Mouse (Mus musculus) thymus, adult 18-20 months (tissue): ENCODE measurements around the gene Tomm22.
"Not testable (repeated sequence)": the region's sequence is repeated elsewhere in the genome, so short reads cannot be mapped to it uniquely, and the experiment has no call there.

Source experiments
- DNase-seq, 2 experiments: peaks; one replicate each; pipeline ENCODE4 v3.0.0; 2022; ENCODE audit warnings: mixed read lengths in 2 of 2

Tomm22 gene

DNA sequence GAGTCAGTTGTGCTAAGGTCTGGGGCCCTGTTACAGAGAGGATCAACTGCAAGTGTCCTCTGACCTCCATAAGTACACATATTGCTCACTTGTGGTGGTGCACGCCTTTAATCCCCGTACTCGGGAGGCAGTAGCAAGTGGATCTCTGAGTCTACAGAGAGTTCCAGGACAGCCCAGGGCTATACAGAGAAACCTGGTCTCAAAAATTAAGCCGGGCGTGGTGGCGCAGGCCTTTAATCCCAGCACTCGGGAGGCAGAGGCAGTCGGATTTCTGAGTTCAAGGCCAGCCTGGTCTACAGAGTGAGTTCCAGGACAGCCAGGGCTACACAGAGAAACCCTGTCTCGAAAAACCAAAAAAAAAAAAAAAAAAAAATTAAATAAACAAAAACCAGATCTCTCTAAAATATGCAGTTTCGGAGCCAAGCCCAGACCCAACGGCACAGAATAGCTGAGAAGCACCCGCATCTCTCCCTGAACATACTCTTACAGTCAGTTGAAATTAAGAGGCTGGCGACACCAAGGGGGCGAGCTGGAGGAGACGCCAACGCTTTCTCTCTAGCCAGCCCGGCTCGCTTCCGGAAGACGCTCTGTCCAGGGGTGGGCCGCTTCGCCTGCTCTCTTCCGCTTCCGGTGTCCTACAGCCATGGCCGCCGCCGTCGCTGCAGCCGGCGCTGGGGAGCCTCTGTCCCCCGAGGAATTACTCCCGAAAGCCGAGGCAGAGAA, at the start of gene Tomm22:
TSS of gene Tomm22 (plus strand) at position 613 of the 723 bp plus-strand sequence.
- peak; percentile 84 to 86 for DNase-seq

GRCm38 (mm10) chr15:79630471-79630870, 40.2 kb upstream of the Tomm22 start:
- DNase-seq, result no peak

GRCm38 (mm10) chr15:79641135-79641817, 29.4 kb upstream of the Tomm22 start:
- DNase-seq, result no peak

DNA sequence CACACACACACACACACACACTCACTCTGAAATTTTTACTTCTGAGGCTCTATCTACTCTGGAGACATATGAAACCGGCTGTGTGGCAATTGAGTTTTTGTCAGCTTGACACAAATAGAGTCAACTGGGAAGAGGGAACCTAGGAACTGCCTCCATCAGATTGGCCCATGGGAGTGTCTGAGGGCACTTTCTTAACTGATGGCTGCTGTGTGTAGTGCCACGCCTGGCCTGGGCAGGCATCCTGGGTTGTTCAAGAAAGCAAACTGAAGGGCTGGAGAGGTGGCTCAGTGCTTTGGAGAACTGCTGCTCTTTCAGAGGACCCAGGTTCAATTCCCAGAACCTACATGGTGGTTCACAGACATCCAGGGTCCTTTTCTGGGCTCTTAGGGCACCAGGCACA, 25.2 kb upstream of the Tomm22 start:
- no peak for DNase-seq

GRCm38 (mm10) chr15:79648130-79648529, 22.5 kb upstream of the Tomm22 start:
- DNase-seq, result no peak

DNA sequence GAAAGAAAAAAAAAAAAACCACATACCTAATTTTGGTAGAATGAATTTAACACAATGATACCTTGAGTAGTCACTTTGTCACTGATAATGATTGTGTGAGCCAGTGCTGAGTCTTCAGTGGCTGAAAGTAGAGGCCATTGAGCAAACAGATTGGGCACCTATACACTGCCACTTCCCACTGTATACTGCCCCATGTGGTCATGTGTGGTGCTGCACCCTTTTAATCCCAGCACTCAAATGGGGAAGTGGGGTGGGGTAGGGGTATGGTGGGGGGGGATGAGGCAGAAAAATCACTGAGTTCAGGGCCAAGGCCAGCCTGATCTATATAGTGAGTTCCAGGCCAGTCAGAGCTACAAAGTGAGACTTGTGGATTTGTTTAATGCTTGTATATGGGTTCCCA, 20.1 kb upstream of the Tomm22 start:
- DNase-seq, result peak in 1 of 2 experiments; percentile 13

- DNase-seq, result no peak
Observed at GRCm38 (mm10) chr15:79651481-79651880, 19.2 kb upstream of the Tomm22 start.

DNA sequence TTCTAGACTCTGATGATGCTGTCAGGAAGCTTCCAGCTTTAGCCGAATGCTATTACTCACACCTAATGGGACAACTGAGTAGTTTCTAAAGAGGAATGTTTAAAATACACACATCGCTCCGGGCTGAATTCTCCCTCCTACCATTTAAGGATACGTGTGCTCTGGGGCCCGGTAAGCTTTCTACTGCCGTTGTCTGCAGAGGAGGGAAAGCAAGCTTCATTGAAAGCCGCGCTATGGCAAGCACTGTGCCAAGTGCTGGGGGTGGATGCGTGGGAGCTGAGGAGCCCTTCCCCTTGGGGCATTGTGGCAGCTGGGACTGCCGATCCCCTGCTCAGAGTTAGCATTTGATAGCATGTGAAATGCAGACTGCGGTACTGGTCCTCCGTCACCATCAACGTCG, 14.2 kb upstream of the Tomm22 start:
- no peak for DNase-seq

DNA sequence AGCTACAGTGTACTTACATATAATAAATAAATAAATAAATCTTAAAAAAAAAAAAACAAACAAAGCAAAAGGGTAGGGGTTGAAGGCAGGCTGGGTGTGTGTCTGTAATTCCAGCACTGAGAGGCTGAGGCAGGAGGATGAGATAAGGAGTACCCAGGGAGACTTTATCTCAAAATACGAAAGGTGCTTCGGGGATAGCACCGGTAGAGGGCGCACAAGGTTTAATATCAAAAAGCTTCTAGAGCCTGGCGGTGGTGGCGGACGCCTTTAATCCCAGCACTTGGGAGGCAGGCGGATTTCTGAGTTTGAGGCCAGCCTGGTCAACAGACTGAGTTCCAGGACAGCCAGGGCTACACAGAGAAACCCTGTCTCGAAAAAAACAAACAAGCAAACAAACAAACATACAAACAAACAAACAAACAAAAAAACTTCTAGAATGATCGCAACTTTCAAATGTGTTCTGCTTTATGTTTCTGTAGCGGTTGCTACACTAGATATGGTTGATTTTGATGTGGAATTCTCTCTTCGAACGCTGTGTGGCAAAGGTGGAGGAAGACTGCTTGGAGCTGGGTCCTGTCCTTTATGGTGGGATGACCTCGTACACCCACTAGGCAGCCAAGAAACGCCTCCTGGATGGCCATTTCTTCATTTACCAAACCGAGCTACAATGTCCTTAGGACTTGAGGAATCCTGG, 12.7 kb upstream of the Tomm22 start:
- peak; percentile 59 to 72 for DNase-seq

- DNase-seq, result peak; percentile 86 to 90
Observed at GRCm38 (mm10) chr15:79658531-79659375, 11.9 kb upstream of the Tomm22 start, which contains the start of the genes Fam227a and Cby1. Fam227a (minus strand) TSS chr15:79658956. Cby1 (plus strand) TSS chr15:79659199.

DNA sequence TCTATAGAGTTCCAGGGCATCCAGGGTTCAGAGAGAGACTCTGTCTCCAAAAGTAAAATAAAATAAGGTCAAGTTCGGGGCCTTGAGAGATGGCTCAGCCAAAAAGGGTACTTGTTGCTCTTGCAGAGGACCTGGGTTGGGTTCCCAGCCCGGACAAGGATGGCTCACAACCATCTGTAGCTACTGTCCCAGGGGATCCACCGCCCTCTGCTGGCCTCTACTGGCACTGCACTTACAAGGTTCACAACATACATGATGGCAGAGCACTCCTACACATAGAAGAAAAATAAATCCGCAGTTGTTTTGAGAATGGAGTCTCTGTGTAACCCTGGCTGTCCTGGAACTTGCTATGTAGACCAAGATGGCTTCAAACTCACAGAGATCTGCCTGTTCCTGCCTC, 8.8 kb upstream of the Tomm22 start:
- DNase-seq, result peak in 1 of 2 experiments; percentile 30

- no peak for DNase-seq
Observed at GRCm38 (mm10) chr15:79664666-79665065, 6.0 kb upstream of the Tomm22 start.

GRCm38 (mm10) chr15:79669195-79669594, 1.5 kb upstream of the Tomm22 start:
- DNase-seq, result no peak

GRCm38 (mm10) chr15:79670972-79671299, 275 bp downstream of the Tomm22 start:
- DNase-seq, result no peak

- not testable (repeated sequence) for DNase-seq
Observed at GRCm38 (mm10) chr15:79671828-79672348, 1.2 kb downstream of the Tomm22 start.

DNA sequence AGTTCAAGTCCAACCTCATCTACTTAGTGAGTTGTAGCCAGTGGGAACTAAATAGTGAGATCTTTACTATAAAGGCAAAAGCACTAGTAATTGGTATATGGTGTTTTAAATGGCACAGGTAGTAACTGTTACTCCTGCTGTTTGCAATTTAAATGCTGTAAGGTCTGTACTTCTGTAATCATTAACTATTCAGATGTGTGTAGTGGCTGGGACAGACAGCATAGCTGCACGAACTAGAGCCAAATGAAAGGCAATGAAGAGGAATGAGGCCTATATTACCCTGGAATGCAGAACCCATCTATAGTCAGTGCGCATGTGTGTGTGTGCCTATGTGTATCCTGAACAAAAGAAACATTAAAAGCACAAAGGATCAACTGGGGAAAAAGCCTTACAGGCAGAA, 7.3 kb downstream of the Tomm22 start:
- DNase-seq, result no peak

DNA sequence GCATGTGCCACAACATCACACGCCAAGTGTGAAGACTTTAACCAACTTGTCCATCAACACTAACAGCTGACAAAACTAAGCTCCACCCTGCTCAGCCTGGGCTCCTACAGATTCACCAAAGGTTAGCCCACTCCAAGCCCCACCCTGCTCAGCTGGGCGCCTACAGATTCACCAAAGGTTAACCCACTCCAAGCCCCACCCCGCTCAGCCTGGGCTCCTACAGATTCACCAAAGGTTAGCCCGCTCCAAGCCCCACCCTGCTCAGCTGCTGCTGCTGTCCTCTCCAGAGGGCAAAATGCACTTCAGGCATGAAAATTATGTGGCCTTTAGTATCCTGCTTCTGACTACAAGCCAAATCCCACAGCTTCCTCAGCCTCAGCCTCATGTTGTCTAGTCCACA, 11.3 kb downstream of the Tomm22 start:
- no peak for DNase-seq

GRCm38 (mm10) chr15:79683146-79683545, 12.5 kb downstream of the Tomm22 start:
- no peak for DNase-seq

DNA sequence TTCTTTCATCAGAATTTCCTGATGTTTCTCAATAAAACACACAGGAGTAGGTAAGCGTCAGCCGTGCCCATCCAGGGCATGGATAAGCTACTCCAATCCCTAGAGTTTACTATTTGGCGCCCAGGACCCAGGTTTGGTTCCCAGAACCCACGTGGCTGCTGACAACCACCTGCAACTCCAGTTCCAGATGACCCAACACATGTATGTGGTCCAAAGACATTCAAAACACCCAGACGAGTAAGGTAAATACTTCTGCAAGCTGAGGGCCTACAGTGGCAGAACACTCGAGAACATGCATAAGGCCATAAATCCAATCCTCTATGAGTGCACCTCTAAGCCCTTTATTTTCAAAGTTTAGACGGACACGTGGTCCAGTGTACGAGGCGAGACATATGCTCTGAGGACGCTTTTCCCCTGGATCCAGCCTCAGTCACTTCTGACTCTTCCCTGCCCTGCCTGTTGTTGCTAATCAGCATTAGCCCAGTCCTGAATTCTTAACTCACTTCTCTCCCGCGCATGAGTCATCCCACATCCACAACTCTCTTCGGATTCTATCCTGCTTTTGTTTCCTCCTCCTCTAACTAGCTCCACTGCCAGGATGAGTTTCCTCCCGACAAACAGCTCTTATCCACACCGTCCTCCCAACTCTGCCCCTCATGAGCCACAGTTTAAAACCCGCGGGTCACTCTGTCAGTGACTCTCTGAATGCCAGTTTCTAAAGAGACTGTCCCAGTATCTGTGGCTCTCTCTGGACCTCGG, 13.2 kb downstream of the Tomm22 start:
- no peak for DNase-seq

DNA sequence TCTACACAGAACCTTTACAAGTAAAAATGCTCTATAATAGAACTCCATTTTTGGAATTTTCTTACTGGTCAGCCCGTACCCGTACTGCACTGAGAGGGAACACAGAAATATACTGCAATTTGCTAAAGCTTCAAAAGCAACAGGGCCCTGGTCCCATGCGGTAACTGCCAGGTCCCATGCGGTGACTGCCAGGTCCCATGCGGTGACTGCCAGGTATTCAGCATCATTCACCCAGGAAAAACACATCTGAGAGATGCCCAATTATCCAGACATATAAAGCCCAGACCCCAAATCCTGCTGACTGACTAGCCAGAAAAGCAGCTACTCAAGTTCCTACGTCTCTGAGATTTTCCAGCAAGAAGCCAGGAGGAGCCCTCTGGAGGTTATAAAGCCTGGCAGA, 14.0 kb downstream of the Tomm22 start:
- DNase-seq, result no peak

DNA sequence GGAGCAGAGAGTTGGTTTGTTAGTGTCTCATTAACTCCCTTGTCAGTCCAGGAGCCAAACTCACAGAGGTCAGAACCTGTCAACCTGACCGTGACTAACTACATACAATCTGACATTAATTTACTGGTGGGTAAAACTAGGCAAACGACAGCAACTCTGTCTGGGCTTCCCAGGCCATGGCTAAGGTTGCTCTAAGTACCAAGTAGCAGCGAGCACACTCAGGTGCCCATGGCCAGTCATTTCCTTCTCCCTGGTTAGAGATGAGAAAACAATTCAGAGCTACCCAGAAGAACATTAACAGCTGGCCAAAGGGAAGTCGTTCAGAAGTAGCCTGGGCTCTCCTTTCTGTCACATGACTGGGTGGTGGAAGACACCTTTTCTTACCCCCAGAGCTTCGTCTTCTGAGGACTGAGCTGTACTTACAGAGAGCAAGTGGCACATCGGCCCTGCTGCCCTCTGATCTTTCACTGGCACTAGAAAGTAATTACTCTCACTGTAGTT, 14.5 kb downstream of the Tomm22 start:
- DNase-seq, result no peak
